Mouse (Mus musculus) limb, embryonic 14.5 days (tissue): ENCODE data around the gene Jam2. TPM values are rescaled to one million over a fixed set of nuclear protein-coding genes. Genes with fewer than 3 reads are reported as not detected.

Source experiments
- ATAC-seq: fragments of 200-750 bp; cut with Nextera tagmentation; 2 replicates; pipeline ENCODE4 v1.8.0; 2017; ENCODE audit warnings: low read depth, moderate number of reproducible peaks, moderate TSS enrichment; ENCODE audit not compliant: low FRiP score
- DNase-seq: peaks from one replicate; pipeline ENCODE4 v3.0.0-alpha.2; 2015; ENCODE audit warnings: low spot score
- H3K27ac ChIP-seq: fragments of 300-500 bp; sonication (generic); replicated peaks from 2 replicates; pipeline ENCODE4 v1.5.1; 2014; ENCODE audit warnings: low read depth, mild to moderate bottlenecking, low read length, moderate library complexity, mixed read lengths
- H3K27me3 ChIP-seq: fragments of 300-500 bp; sonication (generic); 2 replicates; pipeline ENCODE4 v1.6.1; 2014; ENCODE audit warnings: low read length, mixed read lengths; ENCODE audit not compliant: control insufficient read depth, insufficient read depth
- H3K36me3 ChIP-seq: fragments of 300-500 bp; sonication (generic); 2 replicates; pipeline ENCODE4 v1.6.1; 2014; ENCODE audit warnings: mild to moderate bottlenecking, low read length, moderate library complexity, mixed read lengths; ENCODE audit not compliant: control insufficient read depth, insufficient read depth
- H3K4me1 ChIP-seq: fragments of 300-500 bp; sonication (generic); 2 replicates; pipeline ENCODE4 v1.6.1; 2014; ENCODE audit warnings: antibody characterized with exemption, low read length, mixed read lengths; ENCODE audit not compliant: control insufficient read depth, insufficient read depth
- H3K4me2 ChIP-seq: fragments of 300-500 bp; sonication (generic); replicated peaks from 2 replicates; pipeline ENCODE4 v1.6.1; 2014; ENCODE audit warnings: low read depth, mild to moderate bottlenecking, low read length, moderate library complexity; ENCODE audit not compliant: severe bottlenecking
- H3K4me3 ChIP-seq: fragments of 300-500 bp; sonication (generic); replicated peaks from 2 replicates; pipeline ENCODE4 v1.5.1; 2014; ENCODE audit warnings: low read length
- H3K9ac ChIP-seq: fragments of 300-500 bp; sonication (generic); 2 replicates; pipeline ENCODE4 v1.6.1; 2014; ENCODE audit warnings: mild to moderate bottlenecking, low read depth, low read length, moderate library complexity; ENCODE audit not compliant: severe bottlenecking
- H3K9me3 ChIP-seq: fragments of 300-500 bp; sonication (generic); 2 replicates; pipeline ENCODE4 v1.6.1; 2016; ENCODE audit warnings: low read length; ENCODE audit not compliant: control insufficient read depth
- POLR2A ChIP-seq: fragments of 200-500 bp; IDR thresholded peaks from 2 replicates; pipeline ENCODE4 v1.8.0; 2012; ENCODE audit warnings: inconsistent platforms, mild to moderate bottlenecking, moderate library complexity, borderline replicate concordance; ENCODE audit not compliant: insufficient read depth, insufficient read length; ENCODE audit errors: extremely low read depth
- WGBS: fragments of 180-500 bp; shearing (Covaris S2); extraction: QIAGEN DNeasy Blood & Tissue Kit; methylation state at CpG from one replicate; pipeline ENCODE4 v1.1.7; 2014; 5-methylcytosine and 5-hydroxymethylcytosine counted together
- polyA plus RNA-seq, 2 experiments: library from polyadenylated mRNA; depleted of rRNA in 1 of 2; stranded (reverse) in 1 of 2; unstranded in 1 of 2; fragments of >200 nt; fragmentation: Nextera tagmentation in 1 of 2; extraction: Ambion mirVana in 1 of 2; gene quantifications; 2 replicates each; pipeline versions ENCODE4 v1.2.1 to v1.2.3; 2012 to 2014

Gene Jam2
- polyA plus RNA-seq, 2 experiments, result 8.8 to 14.6 TPM

DNA sequence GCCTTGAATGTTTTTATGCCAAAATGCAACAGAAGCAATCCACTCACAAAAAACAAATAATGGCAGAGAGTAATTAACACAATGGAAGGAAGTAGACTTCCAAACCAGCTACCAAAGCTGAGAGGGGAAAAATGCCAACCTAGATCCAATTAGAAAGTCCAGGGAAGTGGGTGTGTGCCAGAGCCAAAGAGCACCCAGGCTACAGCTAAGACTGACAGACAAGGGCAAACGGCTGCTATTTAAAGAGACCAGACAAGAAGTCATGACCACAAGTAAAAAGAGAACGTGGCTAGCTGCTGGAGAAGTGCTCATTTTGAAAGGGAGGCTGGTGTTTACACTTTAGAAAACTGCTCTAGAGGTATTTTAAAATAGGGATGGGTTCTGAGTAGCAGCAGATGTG is 9.4 kb downstream of the Jam2 start:
- Histone ChIP-seq H3K4me2 (no peak overlapping the region), H3K9me3 (no peaks in the 10 kb centered on the region), H3K9ac (no peak overlapping the region), H3K27ac (no peak overlapping the region), H3K4me3 (no peak overlapping the region), H3K27me3 (no peaks in the 10 kb centered on the region), H3K36me3 (no peaks in the 10 kb centered on the region), H3K4me1 (no peaks in the 10 kb centered on the region)
- WGBS, result 46% methylated on average over 2 of the region's 2 CpGs
- DNase-seq (no peak), ATAC-seq (no peak)
- TF ChIP-seq POLR2A, result no peak

- H3K36me3 ChIP-seq, result no peaks in the 10 kb centered on the region
- ATAC-seq, result no peak
- H3K9me3 ChIP-seq, result no peaks in the 10 kb centered on the region
- H3K9ac ChIP-seq, result no peak overlapping the region
- no peak overlapping the region for H3K4me3 ChIP-seq
- H3K27ac ChIP-seq, result no peak overlapping the region
- no peak overlapping the region for H3K4me2 ChIP-seq
- H3K4me1 ChIP-seq, result no peaks in the 10 kb centered on the region
- no peaks in the 10 kb centered on the region for H3K27me3 ChIP-seq
- DNase-seq, result no peak
- 19% methylated on average over 7 of the region's 7 CpGs for WGBS
- TF ChIP-seq POLR2A, result no peak
These were observed 11.0 kb downstream of the Jam2 start for GRCm38 (mm10) chr16:84784966-84785365.

DNA sequence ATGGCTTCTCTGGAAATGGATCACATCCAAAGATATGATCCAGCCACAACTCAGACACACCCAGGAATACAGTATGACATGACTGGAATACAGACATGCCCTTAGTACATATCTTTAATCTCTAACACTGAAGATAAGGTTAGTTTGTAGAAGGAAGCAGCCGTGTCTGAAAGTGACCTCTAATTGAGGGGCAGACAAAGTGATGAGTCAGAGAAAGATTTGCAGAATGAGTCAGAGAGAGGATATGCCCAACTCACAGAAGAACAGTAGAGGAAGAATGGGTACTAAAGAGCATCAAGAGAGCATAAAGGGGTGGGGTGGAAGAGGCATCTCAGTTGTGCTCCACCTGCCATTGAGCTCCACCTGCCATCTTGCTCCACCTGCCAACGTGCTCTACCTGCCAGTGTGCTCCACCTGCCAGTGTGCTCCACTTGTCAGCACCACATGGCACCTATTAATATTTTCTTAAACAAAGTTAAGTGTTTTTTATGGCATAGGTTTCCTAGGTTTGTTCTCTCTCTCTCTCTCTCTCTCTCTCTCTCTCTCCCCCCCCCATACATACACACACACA is 16.8 kb downstream of the Jam2 start:
- Histone ChIP-seq H3K27me3 (no peaks in the 10 kb centered on the region), H3K9ac (no peak overlapping the region), H3K4me1 (no peaks in the 10 kb centered on the region), H3K4me3 (no peak overlapping the region), H3K9me3 (no peaks in the 10 kb centered on the region), H3K36me3 (no peaks in the 10 kb centered on the region), H3K27ac (no peak overlapping the region), H3K4me2 (no peak overlapping the region)
- no peak for DNase-seq
- ATAC-seq, result no peak
- no peak for TF ChIP-seq POLR2A
- 76% methylated on average over 2 of the region's 2 CpGs for WGBS

DNA sequence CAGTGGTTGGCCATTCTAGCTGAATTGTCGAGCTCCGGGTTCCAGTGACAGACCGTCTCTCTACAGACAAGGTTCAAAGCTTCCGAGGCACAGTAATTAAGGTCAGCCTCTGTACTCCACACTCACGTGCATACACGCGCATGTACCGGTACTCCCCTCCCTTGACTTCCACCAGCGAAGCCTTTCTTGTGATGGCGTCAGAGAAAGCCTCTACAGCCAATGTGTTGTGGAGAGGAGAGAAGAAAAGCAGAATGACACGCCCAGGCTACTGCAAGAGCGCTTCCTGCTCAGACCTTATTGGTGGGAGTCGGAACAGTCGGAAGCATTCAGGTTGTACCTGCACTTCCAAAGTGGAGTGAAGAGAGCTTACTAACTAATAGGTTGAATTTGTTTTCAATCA is 19.5 kb downstream of the Jam2 start:
- WGBS, result 86% methylated on average over 14 of the region's 14 CpGs
- ATAC-seq, result no peak
- H3K4me1 ChIP-seq, result no peaks in the 10 kb centered on the region
- H3K36me3 ChIP-seq, result no peaks in the 10 kb centered on the region
- H3K27me3 ChIP-seq, result no peaks in the 10 kb centered on the region
- H3K4me2 ChIP-seq, result no peak overlapping the region
- H3K27ac ChIP-seq, result no peak overlapping the region
- TF ChIP-seq POLR2A, result no peak
- no peak overlapping the region for H3K9ac ChIP-seq
- no peak for DNase-seq
- no peak overlapping the region for H3K4me3 ChIP-seq
- H3K9me3 ChIP-seq, result no peaks in the 10 kb centered on the region

- no peak for DNase-seq
- no peak overlapping the region for H3K4me3 ChIP-seq
- H3K9me3 ChIP-seq, result no peaks in the 10 kb centered on the region
- no peaks in the 10 kb centered on the region for H3K27me3 ChIP-seq
- H3K4me2 ChIP-seq, result no peak overlapping the region
- no peak overlapping the region for H3K27ac ChIP-seq
- H3K9ac ChIP-seq, result no peak overlapping the region
- TF ChIP-seq POLR2A, result no peak
- no peaks in the 10 kb centered on the region for H3K36me3 ChIP-seq
- H3K4me1 ChIP-seq, result no peaks in the 10 kb centered on the region
- 63% methylated on average over 3 of the region's 3 CpGs for WGBS
- ATAC-seq, result no peak
These were observed 21.4 kb downstream of the Jam2 start for GRCm38 (mm10) chr16:84795337-84795736.

DNA sequence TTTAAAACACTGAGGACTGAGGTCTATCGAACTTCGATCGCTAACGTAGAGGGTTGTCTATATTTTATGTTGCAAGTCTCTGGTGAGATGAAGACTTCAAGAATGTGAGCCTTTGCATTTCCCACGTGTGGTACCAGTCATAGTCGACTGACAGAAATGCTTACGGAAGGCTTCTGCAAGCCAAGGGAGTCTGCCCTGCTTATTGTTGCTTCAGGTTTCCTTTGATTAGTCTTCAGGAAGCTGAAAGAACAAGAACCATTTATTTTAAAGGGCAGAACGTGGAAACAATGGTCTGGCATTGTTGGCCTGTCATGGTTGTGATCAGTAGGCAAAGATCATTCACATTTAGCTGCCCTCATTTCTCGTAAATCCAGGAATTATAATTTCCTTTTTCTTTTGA is 22.8 kb downstream of the Jam2 start:
- no peak for ATAC-seq

More for the DNA sequence above, 22.8 kb downstream of the Jam2 start:
- H3K9me3 ChIP-seq, result no peaks in the 10 kb centered on the region
- H3K4me1 ChIP-seq, result no peaks in the 10 kb centered on the region
- H3K4me2 ChIP-seq, result no peak overlapping the region
- H3K36me3 ChIP-seq, result no peaks in the 10 kb centered on the region
- no peak for DNase-seq
- TF ChIP-seq POLR2A, result no peak
- H3K27me3 ChIP-seq, result no peaks in the 10 kb centered on the region
- H3K4me3 ChIP-seq, result no peak overlapping the region
- no peak overlapping the region for H3K27ac ChIP-seq
- no peak overlapping the region for H3K9ac ChIP-seq
- WGBS, result 79% methylated on average over 9 of the region's 9 CpGs
